ENCODE assay signal across 8 mouse cellular contexts in genomic region chr16:94354450-94354849, GRCm38 (mm10). TPM values are rescaled to one million over a fixed set of nuclear protein-coding genes. Genes with fewer than 3 reads are reported as not detected.
DNase-seq lines count a peak whose midpoint lies in the region; ATAC-seq and TF ChIP-seq lines count a peak whose summit lies in the region.
"Had no signal": no experiment of that assay in that cellular context is flagged by ENCODE, and none has a peak within 500 bp of the region (broad histone marks: within the 10 kb centered on the region; RNA-seq: fewer than 3 reads in every experiment).

No protein-coding gene starts in this region.

- no peaks in the 10 kb centered on the region for H3K36me3 ChIP-seq in lung, embryonic 14.5 days (ENCODE audit: insufficient read depth)
- no peaks in the 10 kb centered on the region for H3K36me3 ChIP-seq in heart, embryonic 13.5 days
- H3K36me3 ChIP-seq: embryonic facial prominence, embryonic 12.5 days had no signal

- peak; percentile 77 for ATAC-seq in lung, embryonic 14.5 days (ENCODE audit: insufficient read depth)
- no peak for ATAC-seq in heart, embryonic 13.5 days (ENCODE audit: extremely low read depth, insufficient number of reproducible peaks, low FRiP score, low TSS enrichment)
- 0 out of 2 replicates have a peak, but pooled peaks have one; percentile 61 for ATAC-seq in monocyte, adult 5-6 weeks (replicated peaks; ENCODE audit: insufficient number of reproducible peaks, low FRiP score, low TSS enrichment, poor library complexity, severe bottlenecking)

- 0 out of 2 replicates have a peak overlapping the region, but pooled peaks have one; percentile 20 for H3K4me2 ChIP-seq in lung, embryonic 14.5 days
- H3K4me2 ChIP-seq in heart, embryonic 13.5 days, result peak overlapping the region; percentile 1; the same call in 1 of the 2 replicates
- H3K4me2 ChIP-seq: embryonic facial prominence, embryonic 12.5 days had no signal

- peak; percentile 60 for DNase-seq in lung, embryonic 14.5 days
- no peak for DNase-seq in lung, adult 2 months
- DNase-seq in brain, adult 2 months (ENCODE audit: low read depth, low spot score), result peak; percentile 80
- no peak for DNase-seq in layer of hippocampus, adult 9-10 months (ENCODE audit: low spot score)
- no peak for DNase-seq in ovary, adult 18-20 months (ENCODE audit: low spot score)

- WGBS in lung, embryonic 14.5 days, result 18% methylated on average over 9 of the region's 9 CpGs
- 11% methylated on average over 9 of the region's 9 CpGs for WGBS in lung, adult 2 months
- 32% methylated on average over 9 of the region's 9 CpGs for WGBS in heart, embryonic 13.5 days

- H3K9ac ChIP-seq in lung, embryonic 14.5 days, result no peak overlapping the region
- H3K9ac ChIP-seq in heart, embryonic 13.5 days, result no peak overlapping the region
- H3K9ac ChIP-seq: embryonic facial prominence, embryonic 12.5 days had no signal

- H3K9me3 ChIP-seq in lung, embryonic 14.5 days (ENCODE audit: low read depth, low read length), result no peaks in the 10 kb centered on the region
- no peaks in the 10 kb centered on the region for H3K9me3 ChIP-seq in heart, embryonic 13.5 days
- H3K9me3 ChIP-seq: embryonic facial prominence, embryonic 12.5 days had no signal

- H3K27ac ChIP-seq in lung, embryonic 14.5 days (ENCODE audit: low read depth), result no peak overlapping the region
- H3K27ac ChIP-seq in heart, embryonic 13.5 days (replicated peaks), result 0 out of 2 replicates have a peak overlapping the region, but pooled peaks have one; percentile 16
- H3K27ac ChIP-seq: embryonic facial prominence, embryonic 12.5 days had no signal

- H3K4me1 ChIP-seq in lung, embryonic 14.5 days (ENCODE audit: insufficient read depth), result no peaks in the 10 kb centered on the region
- no peaks in the 10 kb centered on the region for H3K4me1 ChIP-seq in lung, adult 2 months (ENCODE audit: control insufficient read depth, insufficient read depth, low read length)
- peaks cover 14% of the 10 kb centered on the region; the same call in 1 of the 2 replicates for H3K4me1 ChIP-seq in heart, embryonic 13.5 days

- no peak for TF ChIP-seq POLR2A in lung, adult 2 months (IDR thresholded peaks at IDR 0.05; ENCODE audit: borderline replicate concordance, extremely low read depth, low read depth, low read length)

- no peak for TF ChIP-seq CTCF in lung, embryonic 14.5 days (IDR thresholded peaks at IDR 0.05; ENCODE audit: low read depth)
- no peak for TF ChIP-seq CTCF in lung, adult 2 months (IDR thresholded peaks at IDR 0.05; ENCODE audit: insufficient read depth, low read length)

- H3K4me3 ChIP-seq in lung, embryonic 14.5 days (ENCODE audit: low read depth, low read length), result no peak overlapping the region
- H3K4me3 ChIP-seq in lung, adult 2 months (replicated peaks; ENCODE audit: extremely low read depth, low read depth, low read length), result no peak overlapping the region
- no peak overlapping the region for H3K4me3 ChIP-seq in heart, embryonic 13.5 days
- H3K4me3 ChIP-seq: embryonic facial prominence, embryonic 12.5 days had no signal

- H3K27me3 ChIP-seq in lung, embryonic 14.5 days (ENCODE audit: insufficient read depth, low read length), result no peaks in the 10 kb centered on the region
- no peaks in the 10 kb centered on the region for H3K27me3 ChIP-seq in heart, embryonic 13.5 days (replicated peaks)
- H3K27me3 ChIP-seq: embryonic facial prominence, embryonic 12.5 days had no signal

RNA-seq across cellular contexts. Expression of gene Ttc3, which starts 16.0 kb away (rescaled TPM):
- 204 and 215 TPM in 2 replicates for polyA plus RNA-seq in lung, embryonic 14.5 days (2014; fragmentation: Nextera tagmentation; extraction: Ambion mirVana)
- polyA plus RNA-seq in lung, adult 2 months (2012; rRNA removed), result 25.9 and 26.5 TPM in 2 replicates
- 158 and 164 TPM in 2 replicates for polyA plus RNA-seq in heart, embryonic 13.5 days (2015; fragmentation: Nextera tagmentation; extraction: Ambion mirVana)
- 23.5 to 99.5 TPM (median 37.3 TPM) in 3 replicates for total RNA-seq in monocyte, adult 5-6 weeks (2017)

RNA-seq across cellular contexts. Expression of gene Pigp, which starts 17.2 kb away (rescaled TPM):
- 73.2 and 74.0 TPM in 2 replicates for polyA plus RNA-seq in lung, embryonic 14.5 days (2014; fragmentation: Nextera tagmentation; extraction: Ambion mirVana)
- 20.6 and 23.8 TPM in 2 replicates for polyA plus RNA-seq in lung, adult 2 months (2012; rRNA removed)
- polyA plus RNA-seq in heart, embryonic 13.5 days (2015; fragmentation: Nextera tagmentation; extraction: Ambion mirVana), result 111 and 115 TPM in 2 replicates
- 14.6 to 31.3 TPM (median 19.6 TPM) in 3 replicates for total RNA-seq in monocyte, adult 5-6 weeks (2017)

RNA-seq across cellular contexts. Expression of gene Ripply3, which starts 26.2 kb away (rescaled TPM):
- 22.7 and 23.9 TPM in 2 replicates for polyA plus RNA-seq in lung, embryonic 14.5 days (2014; fragmentation: Nextera tagmentation; extraction: Ambion mirVana)
- 34.6 and 38.6 TPM in 2 replicates for polyA plus RNA-seq in lung, adult 2 months (2012; rRNA removed)
- 5.0 and 6.0 TPM in 2 replicates for polyA plus RNA-seq in heart, embryonic 13.5 days (2015; fragmentation: Nextera tagmentation; extraction: Ambion mirVana)
- total RNA-seq in monocyte, adult 5-6 weeks (2017), result not detected in 3 replicates

RNA-seq across cellular contexts. Expression of gene Hlcs, which starts 41.1 kb away (rescaled TPM):
- 8.0 and 8.8 TPM in 2 replicates for polyA plus RNA-seq in lung, embryonic 14.5 days (2014; fragmentation: Nextera tagmentation; extraction: Ambion mirVana)
- 8.9 and 9.5 TPM in 2 replicates for polyA plus RNA-seq in lung, adult 2 months (2012; rRNA removed)
- polyA plus RNA-seq in heart, embryonic 13.5 days (2015; fragmentation: Nextera tagmentation; extraction: Ambion mirVana), result 7.6 and 8.0 TPM in 2 replicates
- 21.4 to 41.3 TPM (median 32.1 TPM) in 3 replicates for total RNA-seq in monocyte, adult 5-6 weeks (2017)

Comparison
In these comparisons a context has a peak if more than half of its experiments do, and no peak if none do; other contexts are left out.
1. DNase-seq: peak in lung, embryonic 14.5 days (single experiment) and brain, adult 2 months (single experiment); none in lung, adult 2 months (single experiment), layer of hippocampus, adult 9-10 months (single experiment) and ovary, adult 18-20 months (single experiment).